Mouse (Mus musculus) E14TG2a.4 (cell line): ENCODE data around the gene Creb3l4.
"Not testable (repeated sequence)": the region's sequence is repeated elsewhere in the genome, so short reads cannot be mapped to it uniquely, and the experiment has no call there.

Experiments used
- H3K27me3 ChIP-seq: 2 replicates; pipeline ENCODE4 v1.6.1; 2014; ENCODE audit warnings: low read length, control low read depth; ENCODE audit not compliant: insufficient read depth
- H3K36me3 ChIP-seq: 2 replicates; pipeline ENCODE4 v1.6.1; 2014; ENCODE audit warnings: low read length, control low read depth; ENCODE audit not compliant: insufficient read depth
- H3K4me1 ChIP-seq: replicated peaks from 2 replicates; pipeline ENCODE4 v1.6.1; 2014; ENCODE audit warnings: low read depth, low read length, control low read depth
- H3K4me3 ChIP-seq: replicated peaks from 2 replicates; pipeline ENCODE4 v1.5.1; 2014; ENCODE audit warnings: mild to moderate bottlenecking, low read length
- H3K9me3 ChIP-seq: 2 replicates; pipeline ENCODE4 v1.6.1; 2014; ENCODE audit warnings: low read length, control low read depth
- CTCF ChIP-seq: conservative IDR thresholded peaks from 2 replicates; pipeline ENCODE4 v1.5.1; 2014; ENCODE audit warnings: low read length
- NANOG ChIP-seq: IDR thresholded peaks from 2 replicates; pipeline ENCODE4 v1.6.1; 2014; ENCODE audit warnings: borderline replicate concordance, low read length, mixed read lengths
- POU5F1 ChIP-seq: IDR thresholded peaks from 2 replicates; pipeline ENCODE4 v1.6.1; 2014; ENCODE audit warnings: low read length, borderline replicate concordance

Gene Creb3l4

DNA sequence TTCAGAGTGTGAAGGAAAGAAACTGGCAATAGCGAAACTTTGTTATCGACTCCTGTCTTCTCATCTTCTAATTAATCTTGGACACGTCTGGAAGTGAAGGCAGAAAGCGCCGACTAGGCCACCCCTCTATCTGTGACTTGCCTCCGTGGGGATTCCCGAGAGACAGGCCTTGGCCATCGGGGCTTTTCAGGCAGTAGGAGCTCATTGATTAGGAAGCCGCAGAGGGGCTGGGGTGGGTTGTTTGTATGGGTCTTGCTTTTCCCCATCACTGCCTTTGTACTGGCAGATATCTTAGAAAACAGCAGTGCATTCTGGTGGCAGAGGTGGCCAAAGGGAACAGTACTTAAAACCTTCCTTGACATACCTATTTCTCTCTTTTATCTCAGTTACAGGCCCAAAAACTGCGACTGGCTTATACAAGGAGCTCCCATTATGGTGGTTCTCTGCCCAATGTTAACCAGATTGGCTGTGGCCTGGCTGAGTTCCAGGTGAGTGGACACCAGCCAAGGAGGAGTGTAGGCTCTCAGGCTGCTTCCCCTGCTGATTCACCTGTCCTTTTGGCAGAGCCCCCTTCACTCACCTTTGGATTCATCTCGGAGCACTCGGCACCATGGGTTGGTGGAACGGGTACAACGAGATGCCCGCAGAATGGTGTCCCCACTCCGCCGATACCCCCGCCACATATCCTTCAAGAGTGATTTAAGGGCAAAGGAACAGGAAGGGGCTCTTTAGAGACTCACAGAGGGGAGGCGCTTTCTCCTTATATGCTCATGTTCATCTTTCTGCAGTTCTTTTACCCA is 13.6 kb upstream of the Creb3l4 start:
- H3K9me3 ChIP-seq = no peaks in the 10 kb centered on the region
- TF ChIP-seq POU5F1 = no peak
- TF ChIP-seq NANOG = no peak
- TF ChIP-seq CTCF = no peak
- peaks cover 68% of the 10 kb centered on the region for H3K36me3 ChIP-seq
- H3K4me3 ChIP-seq = no peak overlapping the region
- H3K27me3 ChIP-seq = no peaks in the 10 kb centered on the region
- peaks cover 27% of the 10 kb centered on the region for H3K4me1 ChIP-seq

- H3K4me3 ChIP-seq = no peak overlapping the region
- no peaks in the 10 kb centered on the region for H3K27me3 ChIP-seq
- TF ChIP-seq POU5F1 = no peak
- TF ChIP-seq NANOG = no peak
- TF ChIP-seq CTCF = no peak
- H3K36me3 ChIP-seq = peaks cover 68% of the 10 kb centered on the region
- peaks cover 27% of the 10 kb centered on the region for H3K4me1 ChIP-seq
- H3K9me3 ChIP-seq = no peaks in the 10 kb centered on the region
Observed at GRCm38 (mm10) chr3:90255784-90256353, 12.6 kb upstream of the Creb3l4 start.

GRCm38 (mm10) chr3:90255194-90255565 is 11.9 kb upstream of the Creb3l4 start:
- H3K27me3 ChIP-seq = no peaks in the 10 kb centered on the region
- TF ChIP-seq CTCF = no peak
- TF ChIP-seq POU5F1 = no peak
- TF ChIP-seq NANOG = no peak
- H3K4me3 ChIP-seq = peak overlapping the region; percentile 98
- peaks cover 27% of the 10 kb centered on the region for H3K4me1 ChIP-seq
- H3K36me3 ChIP-seq = peaks cover 68% of the 10 kb centered on the region
- H3K9me3 ChIP-seq = no peaks in the 10 kb centered on the region

DNA sequence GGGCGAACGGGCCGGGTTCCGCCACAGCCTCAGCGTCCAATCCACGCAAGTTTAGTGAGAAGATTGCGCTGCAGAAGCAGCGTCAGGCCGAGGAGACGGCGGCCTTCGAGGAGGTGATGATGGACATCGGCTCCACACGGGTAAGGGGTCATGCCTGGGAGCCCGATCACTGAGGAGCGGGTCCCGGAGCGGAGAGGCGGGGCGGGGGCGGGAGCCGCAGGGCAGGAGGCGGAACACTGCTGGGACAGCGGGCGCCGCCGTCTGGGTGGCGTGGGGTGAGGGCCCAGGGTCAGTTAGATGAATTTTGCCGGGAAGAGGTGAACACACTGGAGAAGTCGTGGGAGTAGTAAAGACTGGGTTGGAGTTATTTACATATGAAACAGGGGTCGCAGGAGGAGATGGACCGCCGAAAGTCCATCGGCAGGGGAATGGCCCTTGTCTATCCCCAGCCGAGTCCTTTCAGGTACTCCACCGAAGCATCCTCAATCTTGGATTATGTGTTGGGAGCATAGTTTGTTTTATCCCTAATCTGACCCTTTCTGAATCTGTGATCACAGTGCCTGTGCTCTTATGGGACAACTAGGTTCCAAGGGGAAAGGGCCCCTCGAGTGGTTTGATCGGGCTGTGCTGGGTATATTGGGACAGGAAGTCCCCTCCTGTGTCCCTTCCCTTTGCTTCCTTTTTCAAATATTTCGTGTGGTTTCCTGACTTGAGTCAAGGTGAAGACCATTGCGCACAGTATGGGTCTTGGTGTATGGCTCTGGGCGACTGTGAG is 11.3 kb upstream of the Creb3l4 start:
- Histone ChIP-seq H3K9me3 (no peaks in the 10 kb centered on the region), H3K36me3 (peaks cover 67% of the 10 kb centered on the region), H3K4me3 (peak overlapping the region; percentile 98), H3K27me3 (no peaks in the 10 kb centered on the region), H3K4me1 (peaks cover 32% of the 10 kb centered on the region)
- TF ChIP-seq NANOG (no peak), CTCF (no peak), POU5F1 (no peak)

- TF ChIP-seq NANOG (no peak), CTCF (no peak), POU5F1 (no peak)
- peaks cover 64% of the 10 kb centered on the region for H3K36me3 ChIP-seq
- H3K9me3 ChIP-seq = no peaks in the 10 kb centered on the region
- peaks cover 37% of the 10 kb centered on the region for H3K4me1 ChIP-seq
- H3K4me3 ChIP-seq = peak within 1 kb of the TSS; percentile 98
- H3K27me3 ChIP-seq = no peaks in the 10 kb centered on the region
Observed at GRCm38 (mm10) chr3:90253653-90254418, 10.5 kb upstream of the Creb3l4 start, which contains the start of gene Crtc2. Crtc2 (plus strand) TSS chr3:90254163.

- H3K27me3 ChIP-seq, H3K4me3 ChIP-seq, H3K9me3 ChIP-seq: not testable (repeated sequence)
- H3K4me1 ChIP-seq = peaks cover 43% of the 10 kb centered on the region
- peaks cover 57% of the 10 kb centered on the region for H3K36me3 ChIP-seq
Observed at GRCm38 (mm10) chr3:90253174-90253573, 9.9 kb upstream of the Creb3l4 start.

DNA sequence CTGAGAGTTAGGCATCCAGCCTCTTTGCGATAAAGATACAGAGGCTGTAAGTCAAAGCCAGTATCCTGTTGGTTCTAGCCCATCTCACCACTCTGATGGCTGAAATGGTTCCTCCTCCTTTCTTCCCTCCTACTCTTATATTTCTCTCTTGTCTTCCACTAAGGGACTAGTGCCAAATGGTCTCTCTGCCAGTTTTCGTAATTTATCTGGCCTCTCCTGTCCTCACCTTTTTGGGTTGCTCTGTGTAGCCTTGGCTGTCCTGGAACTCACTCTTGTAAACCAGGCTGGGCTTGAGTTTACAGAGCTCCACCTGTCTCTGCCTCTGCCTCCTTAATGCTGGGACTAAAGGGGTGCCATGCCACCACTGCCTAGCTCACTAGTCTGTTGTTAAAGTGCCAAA is 9.3 kb upstream of the Creb3l4 start:
- H3K4me1 ChIP-seq = peaks cover 45% of the 10 kb centered on the region
- not testable (repeated sequence) for H3K4me3 ChIP-seq, H3K27me3 ChIP-seq, H3K9me3 ChIP-seq
- peaks cover 52% of the 10 kb centered on the region for H3K36me3 ChIP-seq

DNA sequence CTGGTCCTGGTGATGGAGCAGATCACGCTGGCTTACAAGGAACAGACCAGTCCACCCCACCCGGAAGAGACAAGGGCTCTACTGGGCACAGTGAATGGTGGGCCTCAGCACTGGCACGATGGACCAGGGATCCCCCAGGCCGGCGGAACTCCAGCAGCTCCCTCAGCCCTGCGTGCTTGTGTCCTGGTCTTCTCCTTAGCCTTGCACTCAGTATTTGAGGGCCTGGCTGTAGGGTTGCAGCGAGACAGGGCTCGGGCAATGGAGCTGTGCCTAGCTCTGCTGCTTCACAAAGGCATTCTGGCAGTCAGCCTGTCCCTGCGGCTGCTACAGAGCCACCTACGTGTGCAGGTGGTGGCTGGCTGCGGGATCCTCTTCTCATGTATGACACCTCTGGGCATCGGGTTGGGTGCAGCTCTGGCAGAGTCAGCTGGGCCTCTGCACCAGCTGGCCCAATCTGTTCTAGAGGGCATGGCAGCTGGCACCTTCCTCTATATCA is 8.5 kb upstream of the Creb3l4 start:
- H3K36me3 ChIP-seq = peaks cover 43% of the 10 kb centered on the region
- H3K4me1 ChIP-seq = peaks cover 45% of the 10 kb centered on the region
- not testable (repeated sequence) for H3K4me3 ChIP-seq, H3K9me3 ChIP-seq, H3K27me3 ChIP-seq
